Mouse (Mus musculus): Measurements from ENCODE around the gene Gm9048. TPM values are rescaled to one million over a fixed set of nuclear protein-coding genes. Genes with fewer than 3 reads are reported as not detected.
A peak's percentile ranks its signal among the peaks of the same experiment; 100 is the strongest.
"Not testable (repeated sequence)": the region's sequence is repeated elsewhere in the genome, so short reads cannot be mapped to it uniquely, and the experiment has no call there.

Gene Gm9048
- not detected for total RNA-seq (2021)
- long read RNA-seq, experiment 1: 0 reads
- long read RNA-seq, experiment 2: 0 reads

DNA sequence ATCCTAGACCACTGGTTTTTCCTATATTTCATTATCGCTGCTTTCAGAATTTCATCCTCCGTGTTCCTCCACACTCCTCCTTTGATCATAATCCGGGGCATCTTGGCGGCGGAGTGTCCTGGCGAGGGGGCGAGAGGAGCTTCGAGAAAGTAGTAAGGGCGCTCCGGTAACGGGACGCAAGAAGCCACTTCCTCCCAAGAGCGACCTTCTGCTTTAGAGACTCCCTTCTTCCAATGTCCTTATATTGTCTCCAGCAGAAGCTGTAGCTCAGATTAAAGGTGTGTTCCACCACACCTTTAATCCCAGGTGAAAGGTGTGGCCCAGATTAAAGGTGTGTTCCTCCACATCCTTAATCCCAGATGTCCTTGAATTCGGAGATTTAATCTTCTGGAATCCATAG lies at the start of gene Gm9048:
Gm9048 (minus strand) TSS at position 101 of the 400 bp plus-strand sequence.
- not testable (repeated sequence) for DNase-seq (ENCODE audit: low spot score in 2 of 2)

DNA sequence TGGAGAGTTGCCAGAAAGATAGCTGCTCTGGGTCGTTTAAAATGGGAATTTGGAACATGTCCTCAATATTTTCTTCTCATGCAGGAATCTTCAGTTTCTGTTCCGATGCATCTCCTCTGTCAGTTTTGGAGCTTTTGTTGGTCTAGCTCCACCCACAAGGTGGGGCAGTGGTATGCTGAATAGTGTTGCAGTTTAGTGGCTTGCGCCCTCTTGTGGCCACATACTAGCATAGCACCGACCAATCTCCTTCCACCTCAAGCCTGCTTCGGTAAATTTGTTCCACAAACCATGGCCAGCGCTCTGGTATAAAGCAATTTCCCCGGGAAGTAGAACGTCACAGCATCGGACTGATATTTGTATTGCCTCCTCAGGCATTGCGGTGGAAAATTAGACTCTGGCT lies 22.0 kb upstream of the Gm9048 start:
- peak; percentile 66 to 68 for DNase-seq (ENCODE audit: low spot score in 2 of 2)

DNA sequence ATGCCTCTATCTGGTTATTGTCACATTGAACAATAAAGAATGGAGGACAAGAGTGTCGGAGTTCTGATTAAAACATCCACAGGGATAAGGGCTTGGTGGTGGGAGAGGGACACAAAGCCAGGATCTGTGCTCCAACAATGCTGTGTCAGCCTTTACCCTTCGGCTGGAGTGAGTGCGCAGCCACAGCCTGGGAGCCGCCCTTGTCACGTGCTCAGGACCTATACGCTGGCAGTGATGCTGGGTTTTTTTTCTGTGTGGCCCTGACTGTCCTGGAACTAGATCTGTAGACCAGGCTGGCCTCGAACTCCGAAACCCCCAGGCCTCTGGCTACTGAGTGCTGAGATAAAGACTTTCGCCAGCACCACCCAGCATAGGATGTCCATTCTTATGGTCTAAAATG lies 21.0 kb upstream of the Gm9048 start:
- DNase-seq (ENCODE audit: low spot score in 2 of 2): no peak

DNA sequence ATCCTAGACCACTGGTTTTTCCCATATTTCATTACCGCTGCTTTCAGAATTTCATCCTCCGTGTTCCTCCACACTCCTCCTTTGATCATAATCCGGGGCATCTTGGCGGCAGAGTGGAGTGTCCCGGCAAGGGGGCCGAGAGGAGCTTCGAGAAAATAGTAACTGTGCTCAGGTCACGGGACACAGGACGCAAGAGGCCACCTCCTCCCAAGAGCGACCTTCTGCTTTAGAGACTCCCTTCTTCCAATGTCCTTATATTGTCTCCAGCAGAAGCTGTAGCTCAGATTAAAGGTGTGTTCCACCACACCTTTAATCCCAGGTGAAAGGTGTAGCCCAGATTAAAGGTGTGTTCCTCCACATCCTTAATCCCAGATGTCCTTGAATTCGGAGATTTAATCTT lies 5.5 kb upstream of the Gm9048 start, which contains the start of gene Gm9049:
Gm9049 (minus strand) TSS at position 101 of the 400 bp plus-strand sequence.
- not testable (repeated sequence) for DNase-seq (ENCODE audit: low spot score in 2 of 2)

DNA sequence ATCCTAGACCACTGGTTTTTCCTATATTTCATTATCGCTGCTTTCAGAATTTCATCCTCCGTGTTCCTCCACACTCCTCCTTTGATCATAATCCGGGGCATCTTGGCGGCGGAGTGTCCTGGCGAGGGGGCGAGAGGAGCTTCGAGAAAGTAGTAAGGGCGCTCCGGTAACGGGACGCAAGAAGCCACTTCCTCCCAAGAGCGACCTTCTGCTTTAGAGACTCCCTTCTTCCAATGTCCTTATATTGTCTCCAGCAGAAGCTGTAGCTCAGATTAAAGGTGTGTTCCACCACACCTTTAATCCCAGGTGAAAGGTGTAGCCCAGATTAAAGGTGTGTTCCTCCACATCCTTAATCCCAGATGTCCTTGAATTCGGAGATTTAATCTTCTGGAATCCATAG lies 5.3 kb downstream of the Gm9048 start, which contains the start of gene Gm9046:
Gm9046 (minus strand) TSS at position 101 of the 400 bp plus-strand sequence.
- not testable (repeated sequence) for DNase-seq (ENCODE audit: low spot score in 2 of 2)

DNA sequence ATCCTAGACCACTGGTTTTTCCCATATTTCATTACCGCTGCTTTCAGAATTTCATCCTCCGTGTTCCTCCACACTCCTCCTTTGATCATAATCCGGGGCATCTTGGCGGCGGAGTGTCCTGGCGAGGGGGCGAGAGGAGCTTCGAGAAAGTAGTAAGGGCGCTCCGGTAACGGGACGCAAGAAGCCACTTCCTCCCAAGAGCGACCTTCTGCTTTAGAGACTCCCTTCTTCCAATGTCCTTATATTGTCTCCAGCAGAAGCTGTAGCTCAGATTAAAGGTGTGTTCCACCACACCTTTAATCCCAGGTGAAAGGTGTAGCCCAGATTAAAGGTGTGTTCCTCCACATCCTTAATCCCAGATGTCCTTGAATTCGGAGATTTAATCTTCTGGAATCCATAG lies 10.7 kb downstream of the Gm9048 start, which contains the start of gene Gm9045:
Gm9045 (minus strand) TSS at position 101 of the 400 bp plus-strand sequence.
- not testable (repeated sequence) for DNase-seq (ENCODE audit: low spot score in 2 of 2)

DNA sequence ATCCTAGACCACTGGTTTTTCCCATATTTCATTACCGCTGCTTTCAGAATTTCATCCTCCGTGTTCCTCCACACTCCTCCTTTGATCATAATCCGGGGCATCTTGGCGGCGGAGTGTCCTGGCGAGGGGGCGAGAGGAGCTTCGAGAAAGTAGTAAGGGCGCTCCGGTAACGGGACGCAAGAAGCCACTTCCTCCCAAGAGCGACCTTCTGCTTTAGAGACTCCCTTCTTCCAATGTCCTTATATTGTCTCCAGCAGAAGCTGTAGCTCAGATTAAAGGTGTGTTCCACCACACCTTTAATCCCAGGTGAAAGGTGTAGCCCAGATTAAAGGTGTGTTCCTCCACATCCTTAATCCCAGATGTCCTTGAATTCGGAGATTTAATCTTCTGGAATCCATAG lies 16.2 kb downstream of the Gm9048 start, which contains the start of gene Gm9044:
Gm9044 (minus strand) TSS at position 101 of the 400 bp plus-strand sequence.
- DNase-seq (ENCODE audit: low spot score in 2 of 2): not testable (repeated sequence)

DNA sequence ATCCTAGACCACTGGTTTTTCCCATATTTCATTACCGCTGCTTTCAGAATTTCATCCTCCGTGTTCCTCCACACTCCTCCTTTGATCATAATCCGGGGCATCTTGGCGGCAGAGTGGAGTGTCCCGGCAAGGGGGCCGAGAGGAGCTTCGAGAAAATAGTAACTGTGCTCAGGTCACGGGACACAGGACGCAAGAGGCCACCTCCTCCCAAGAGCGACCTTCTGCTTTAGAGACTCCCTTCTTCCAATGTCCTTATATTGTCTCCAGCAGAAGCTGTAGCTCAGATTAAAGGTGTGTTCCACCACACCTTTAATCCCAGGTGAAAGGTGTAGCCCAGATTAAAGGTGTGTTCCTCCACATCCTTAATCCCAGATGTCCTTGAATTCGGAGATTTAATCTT lies 21.6 kb downstream of the Gm9048 start, which contains the start of gene Gm9040:
Gm9040 (minus strand) TSS at position 101 of the 400 bp plus-strand sequence.
- DNase-seq (ENCODE audit: low spot score in 2 of 2): not testable (repeated sequence)

DNA sequence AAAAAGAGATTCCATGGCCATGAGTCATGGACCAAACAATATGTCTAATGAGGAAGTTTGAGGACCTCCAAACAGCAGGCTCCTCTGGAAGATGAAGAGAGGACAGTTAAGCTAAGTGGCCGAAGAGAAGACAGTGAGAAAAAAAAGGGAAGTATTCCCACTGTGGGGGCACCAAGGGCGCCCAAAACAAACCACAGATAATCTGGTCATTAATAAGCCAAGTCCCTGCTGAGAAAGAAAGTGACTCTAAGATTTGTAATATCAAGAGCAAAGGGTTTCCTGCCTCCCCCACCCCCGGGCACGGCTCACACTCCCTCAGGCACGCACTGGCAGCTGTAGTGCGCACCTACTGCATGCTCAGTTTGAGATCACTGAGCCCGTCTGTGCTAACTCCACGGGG lies 29.5 kb downstream of the Gm9048 start:
- DNase-seq (ENCODE audit: low spot score in 2 of 2): no peak

DNA sequence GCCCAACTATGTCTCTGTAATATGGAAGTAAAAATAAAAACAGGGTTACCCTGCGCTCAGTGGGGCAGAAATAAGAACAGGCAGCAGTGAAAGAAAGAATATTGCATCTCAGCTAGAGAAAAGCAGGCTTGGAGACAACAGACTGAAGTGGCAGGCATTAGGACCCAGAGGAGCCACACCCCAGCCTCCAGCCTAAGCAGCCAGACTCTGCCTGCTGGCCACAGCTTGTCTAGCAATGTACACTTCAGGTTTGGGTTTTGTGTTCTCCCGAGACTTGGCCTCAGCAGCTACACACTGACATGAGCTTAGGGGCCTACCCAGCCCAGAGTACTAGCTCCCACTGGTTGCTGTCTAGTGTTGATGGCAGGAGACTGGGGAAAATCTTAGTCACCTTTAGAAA lies 46.3 kb downstream of the Gm9048 start:
- not testable (repeated sequence) for DNase-seq (ENCODE audit: low spot score in 2 of 2)

Other genes starting within 250 kb of the Gm9048 start
- gene Mdm1, start 206.9 kb downstream of the Gm9048 start, total RNA-seq (2021): 10 to 100 TPM; 10.9 to 11.4 TPM
- not detected for gene Il22, start 143.7 kb downstream of the Gm9048 start, total RNA-seq (2021)
- gene Gm32717, start 107.9 kb downstream of the Gm9048 start, total RNA-seq (2021): under 1 TPM; 0.42 to 0.63 TPM
- gene Gm32802, start 90.0 kb downstream of the Gm9048 start, total RNA-seq (2021): under 1 TPM; 0.42 to 0.63 TPM
- not detected for gene Iltifb, start 53.6 kb downstream of the Gm9048 start, total RNA-seq (2021)
- not detected for gene Gm9040, start 21.7 kb downstream of the Gm9048 start, total RNA-seq (2021)
- gene Gm9044, start 16.3 kb downstream of the Gm9048 start, total RNA-seq (2021): not detected
- not detected for gene Gm9045, start 10.8 kb downstream of the Gm9048 start, total RNA-seq (2021)
- not detected for gene Gm9046, start 5.4 kb downstream of the Gm9048 start, total RNA-seq (2021)
- gene Gm9049, start 5.4 kb upstream of the Gm9048 start, total RNA-seq (2021): not detected
- gene Ifng, start 92.4 kb upstream of the Gm9048 start, total RNA-seq (2021): not detected